Mouse (Mus musculus) ovary, postnatal 14 days (tissue): Measurements from ENCODE around the gene Rplp1.

ENCODE experiments used
- DNase-seq: peaks from one replicate; pipeline ENCODE4 v3.0.0; 2022; ENCODE audit warnings: low spot score

Rplp1 gene

GRCm38 (mm10) chr9:61911300-61912128 is 2.8 kb downstream of the Rplp1 start:
- DNase-seq, result no peak

GRCm38 (mm10) chr9:61910526-61911256 is 3.7 kb downstream of the Rplp1 start:
- no peak for DNase-seq

- no peak for DNase-seq
Measured at GRCm38 (mm10) chr9:61909633-61910032, 4.7 kb downstream of the Rplp1 start.

- no peak for DNase-seq
Measured at GRCm38 (mm10) chr9:61908832-61909407, 5.4 kb downstream of the Rplp1 start.

GRCm38 (mm10) chr9:61908341-61908740 is 6.0 kb downstream of the Rplp1 start:
- no peak for DNase-seq

GRCm38 (mm10) chr9:61907621-61908295 is 6.6 kb downstream of the Rplp1 start:
- no peak for DNase-seq

- DNase-seq, result no peak
Measured at GRCm38 (mm10) chr9:61906912-61907311, 7.4 kb downstream of the Rplp1 start.

GRCm38 (mm10) chr9:61905576-61905975 is 8.8 kb downstream of the Rplp1 start:
- DNase-seq, result no peak

- DNase-seq, result no peak
Measured at GRCm38 (mm10) chr9:61904201-61904600, 10.1 kb downstream of the Rplp1 start.

GRCm38 (mm10) chr9:61902445-61902844 is 11.9 kb downstream of the Rplp1 start:
- no peak for DNase-seq

GRCm38 (mm10) chr9:61901574-61901973 is 12.8 kb downstream of the Rplp1 start:
- no peak for DNase-seq

- peak; percentile 83 for DNase-seq
Measured at GRCm38 (mm10) chr9:61899804-61900203, 14.5 kb downstream of the Rplp1 start.

GRCm38 (mm10) chr9:61898401-61898800 is 15.9 kb downstream of the Rplp1 start:
- peak; percentile 85 for DNase-seq

- no peak for DNase-seq
Measured at GRCm38 (mm10) chr9:61895014-61895413, 19.3 kb downstream of the Rplp1 start.

GRCm38 (mm10) chr9:61889855-61890254 is 24.5 kb downstream of the Rplp1 start:
- no peak for DNase-seq

- DNase-seq, result no peak
Measured at GRCm38 (mm10) chr9:61887661-61888379, 26.5 kb downstream of the Rplp1 start.

- DNase-seq, result no peak
Measured at GRCm38 (mm10) chr9:61885964-61886363, 28.4 kb downstream of the Rplp1 start.

GRCm38 (mm10) chr9:61884936-61885335 is 29.4 kb downstream of the Rplp1 start:
- no peak for DNase-seq

- DNase-seq, result no peak
Measured at GRCm38 (mm10) chr9:61884375-61884774, 30.0 kb downstream of the Rplp1 start.

- no peak for DNase-seq
Measured at GRCm38 (mm10) chr9:61882179-61882578, 32.2 kb downstream of the Rplp1 start.

- peak; percentile 58 for DNase-seq
Measured at GRCm38 (mm10) chr9:61878889-61879288, 35.5 kb downstream of the Rplp1 start.
